Mouse (Mus musculus): ENCODE results near the gene Myom1. TPM values are rescaled to one million over a fixed set of nuclear protein-coding genes. Genes with fewer than 3 reads are reported as not detected.

The Myom1 gene
- polyA plus RNA-seq, 1 experiment from 2014 or later, result 1.3 TPM

- Histone ChIP-seq H3K27me3 (no peaks in the 10 kb centered on the region), H3K36me3 (ENCODE audit: poor library complexity, severe bottlenecking) (no peaks in the 10 kb centered on the region), H3K4me1 (no peaks in the 10 kb centered on the region), H3K4me2 (no peak overlapping the region), H3K9me3 (replicated peaks) (no peaks in the 10 kb centered on the region), H3K4me3 (no peak overlapping the region), H3K9ac (no peak overlapping the region), H3K27ac (no peak overlapping the region)
- no peak for ATAC-seq
- 90% methylated on average over 1 of the region's 1 CpGs for WGBS
Observed at GRCm38 (mm10) chr17:71124674-71125073, 122.2 kb downstream of the Myom1 start.

DNA sequence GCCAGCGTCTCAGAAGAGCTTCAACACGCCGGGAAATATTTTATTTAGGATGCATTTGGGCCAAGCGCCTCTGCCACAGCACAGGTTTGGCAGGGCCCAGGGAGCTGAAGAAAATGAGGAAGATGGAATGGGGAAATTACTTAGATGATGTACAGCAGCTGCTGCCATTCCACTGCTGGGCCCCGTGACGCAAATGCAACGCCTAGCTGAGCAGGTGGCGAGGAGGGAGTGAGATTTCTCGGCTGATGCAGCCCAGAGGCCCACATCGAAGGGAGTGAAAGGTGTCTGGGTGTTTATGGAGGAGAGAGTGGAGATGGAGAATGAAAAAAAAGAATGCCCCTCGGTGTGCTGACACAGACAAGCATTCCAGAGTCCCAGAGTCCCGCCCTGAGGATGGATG, 123.1 kb downstream of the Myom1 start:
- H3K27ac ChIP-seq, result no peak overlapping the region
- H3K4me2 ChIP-seq, result no peak overlapping the region
- H3K4me3 ChIP-seq, result no peak overlapping the region
- H3K27me3 ChIP-seq, result no peaks in the 10 kb centered on the region
- 77% methylated on average over 12 of the region's 12 CpGs for WGBS
- no peaks in the 10 kb centered on the region for H3K9me3 ChIP-seq (replicated peaks)
- H3K9ac ChIP-seq, result no peak overlapping the region
- no peak for ATAC-seq
- H3K36me3 ChIP-seq (ENCODE audit: poor library complexity, severe bottlenecking), result no peaks in the 10 kb centered on the region
- no peaks in the 10 kb centered on the region for H3K4me1 ChIP-seq

GRCm38 (mm10) chr17:71126001-71126400, 123.6 kb downstream of the Myom1 start:
- no peak overlapping the region for H3K27ac ChIP-seq
- H3K9me3 ChIP-seq (replicated peaks), result no peaks in the 10 kb centered on the region
- H3K4me2 ChIP-seq, result no peak overlapping the region
- H3K4me3 ChIP-seq, result no peak overlapping the region
- 83% methylated on average over 12 of the region's 12 CpGs for WGBS
- H3K4me1 ChIP-seq, result no peaks in the 10 kb centered on the region
- ATAC-seq, result no peak
- no peak overlapping the region for H3K9ac ChIP-seq
- no peaks in the 10 kb centered on the region for H3K36me3 ChIP-seq (ENCODE audit: poor library complexity, severe bottlenecking)
- H3K27me3 ChIP-seq, result no peaks in the 10 kb centered on the region

GRCm38 (mm10) chr17:71127464-71128110, 125.2 kb downstream of the Myom1 start:
- H3K27me3 ChIP-seq, result no peaks in the 10 kb centered on the region
- H3K4me2 ChIP-seq, result no peak overlapping the region
- H3K4me3 ChIP-seq, result no peak overlapping the region
- H3K4me1 ChIP-seq, result no peaks in the 10 kb centered on the region
- no peaks in the 10 kb centered on the region for H3K9me3 ChIP-seq (replicated peaks)
- H3K27ac ChIP-seq, result no peak overlapping the region
- no peak for ATAC-seq
- 84% methylated on average over 7 of the region's 7 CpGs for WGBS
- no peak overlapping the region for H3K9ac ChIP-seq
- H3K36me3 ChIP-seq (ENCODE audit: poor library complexity, severe bottlenecking), result no peaks in the 10 kb centered on the region

DNA sequence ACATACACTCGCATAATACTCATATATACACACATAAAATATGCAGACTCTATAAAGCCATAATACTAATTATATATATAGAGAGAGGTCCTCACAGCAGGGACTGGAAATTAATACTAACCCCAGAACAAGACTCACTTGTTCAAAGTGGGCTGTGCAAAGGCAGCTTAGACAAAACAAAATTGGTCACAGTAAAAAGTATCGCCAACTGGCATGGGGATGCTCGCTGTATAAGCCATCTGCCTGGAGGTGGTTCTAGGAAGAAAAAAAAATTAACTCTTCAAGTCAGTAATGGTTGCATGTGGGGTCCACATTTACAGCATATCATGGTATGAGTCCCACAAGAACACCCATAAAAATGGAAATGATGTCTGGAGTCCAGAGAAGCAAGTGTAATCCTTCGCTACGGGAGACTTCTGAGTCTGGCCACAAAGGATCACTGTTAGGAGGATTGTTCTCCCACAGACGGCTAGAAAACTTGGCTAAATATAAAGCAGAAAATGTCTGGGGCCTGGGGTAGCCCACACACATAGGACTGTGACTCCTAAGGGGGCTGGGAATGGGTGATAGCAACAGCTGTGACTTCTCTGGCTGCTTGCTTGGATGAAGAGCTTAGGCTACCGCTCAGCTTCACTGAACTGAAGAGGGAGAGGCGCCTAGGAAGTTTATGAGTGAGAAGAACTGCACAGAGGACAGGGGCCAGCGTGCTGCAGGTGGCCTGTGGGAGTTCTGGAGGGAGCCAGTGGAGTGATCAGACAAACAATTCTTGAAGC, 127.2 kb downstream of the Myom1 start:
- Histone ChIP-seq H3K4me3 (no peak overlapping the region), H3K27ac (no peak overlapping the region), H3K4me1 (no peaks in the 10 kb centered on the region), H3K4me2 (no peak overlapping the region), H3K9me3 (replicated peaks) (no peaks in the 10 kb centered on the region), H3K9ac (no peak overlapping the region), H3K27me3 (no peaks in the 10 kb centered on the region), H3K36me3 (ENCODE audit: poor library complexity, severe bottlenecking) (no peaks in the 10 kb centered on the region)
- ATAC-seq, result no peak
- WGBS, result 77% methylated on average over 9 of the region's 9 CpGs

DNA sequence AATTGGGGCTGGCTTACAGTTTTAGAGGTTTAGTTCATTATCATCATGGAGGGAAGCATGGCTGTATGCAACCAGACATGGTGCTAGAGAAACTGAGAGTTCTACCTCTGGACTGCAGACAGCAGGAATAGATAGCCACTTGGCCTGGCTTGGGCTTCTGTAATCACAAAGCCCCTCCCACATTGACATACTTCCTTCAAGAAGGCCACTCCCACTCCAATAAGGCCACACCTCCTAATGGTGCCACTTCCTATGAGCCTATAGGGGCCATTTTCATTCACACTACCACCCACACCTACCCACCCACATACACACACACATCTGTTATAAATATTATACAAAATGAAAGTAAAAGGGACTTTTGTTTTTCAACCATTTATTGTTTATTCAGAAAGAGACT, 129.8 kb downstream of the Myom1 start:
- H3K27me3 ChIP-seq, result no peaks in the 10 kb centered on the region
- no peak overlapping the region for H3K4me2 ChIP-seq
- H3K9ac ChIP-seq, result no peak overlapping the region
- no peaks in the 10 kb centered on the region for H3K9me3 ChIP-seq (replicated peaks)
- H3K4me3 ChIP-seq, result no peak overlapping the region
- H3K36me3 ChIP-seq (ENCODE audit: poor library complexity, severe bottlenecking), result no peaks in the 10 kb centered on the region
- no peaks in the 10 kb centered on the region for H3K4me1 ChIP-seq
- no peak overlapping the region for H3K27ac ChIP-seq
- no peak for ATAC-seq

- no peak overlapping the region for H3K27ac ChIP-seq
- no peak overlapping the region for H3K4me3 ChIP-seq
- no peak for ATAC-seq
- no peaks in the 10 kb centered on the region for H3K4me1 ChIP-seq
- no peaks in the 10 kb centered on the region for H3K27me3 ChIP-seq
- H3K9me3 ChIP-seq (replicated peaks), result no peaks in the 10 kb centered on the region
- no peaks in the 10 kb centered on the region for H3K36me3 ChIP-seq (ENCODE audit: poor library complexity, severe bottlenecking)
- WGBS, result 92% methylated on average over 11 of the region's 11 CpGs
- no peak overlapping the region for H3K9ac ChIP-seq
- no peak overlapping the region for H3K4me2 ChIP-seq
Observed at GRCm38 (mm10) chr17:71132856-71133439, 130.5 kb downstream of the Myom1 start.

DNA sequence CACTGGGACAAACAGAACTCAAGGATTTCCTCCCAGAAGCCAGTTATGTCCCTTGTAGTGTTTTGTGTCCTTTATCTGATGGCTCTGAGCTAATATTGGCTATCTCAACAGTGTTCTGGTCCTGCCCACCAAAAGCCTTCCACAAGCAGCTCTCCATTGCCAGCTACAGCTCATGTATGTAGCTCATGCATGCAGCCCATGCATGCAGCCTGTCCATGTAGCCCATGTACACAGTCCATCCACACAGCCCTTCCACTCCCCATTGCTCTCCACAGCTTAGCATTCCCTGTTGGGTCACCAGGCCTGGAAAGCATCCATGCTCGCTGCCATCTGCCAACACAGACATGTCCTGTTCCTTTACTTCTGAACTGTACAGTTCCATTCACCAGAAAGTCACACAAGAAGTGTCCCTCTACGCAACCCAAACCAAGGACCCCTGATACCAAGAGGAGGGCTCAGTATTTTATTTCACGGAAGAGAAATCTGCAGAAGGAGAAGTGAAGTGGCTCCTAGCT, 132.1 kb downstream of the Myom1 start:
- H3K4me2 ChIP-seq, result no peak overlapping the region
- no peak overlapping the region for H3K9ac ChIP-seq
- no peak for ATAC-seq
- H3K4me1 ChIP-seq, result no peaks in the 10 kb centered on the region
- WGBS, result 89% methylated on average over 3 of the region's 3 CpGs
- H3K27me3 ChIP-seq, result no peaks in the 10 kb centered on the region
- H3K4me3 ChIP-seq, result no peak overlapping the region
- no peaks in the 10 kb centered on the region for H3K9me3 ChIP-seq (replicated peaks)
- no peaks in the 10 kb centered on the region for H3K36me3 ChIP-seq (ENCODE audit: poor library complexity, severe bottlenecking)
- H3K27ac ChIP-seq, result no peak overlapping the region

- Histone ChIP-seq H3K4me2 (no peak overlapping the region), H3K27me3 (no peaks in the 10 kb centered on the region), H3K9ac (no peak overlapping the region), H3K27ac (no peak overlapping the region), H3K4me3 (no peak overlapping the region), H3K9me3 (replicated peaks) (no peaks in the 10 kb centered on the region), H3K36me3 (ENCODE audit: poor library complexity, severe bottlenecking) (no peaks in the 10 kb centered on the region), H3K4me1 (no peaks in the 10 kb centered on the region)
- ATAC-seq, result no peak
- WGBS, result 84% methylated on average over 5 of the region's 5 CpGs
Observed at GRCm38 (mm10) chr17:71135108-71135507, 132.7 kb downstream of the Myom1 start.

- H3K4me2 ChIP-seq, result no peak overlapping the region
- 89% methylated on average over 5 of the region's 5 CpGs for WGBS
- H3K9me3 ChIP-seq (replicated peaks), result no peaks in the 10 kb centered on the region
- no peak overlapping the region for H3K27ac ChIP-seq
- no peak overlapping the region for H3K4me3 ChIP-seq
- ATAC-seq, result no peak
- no peaks in the 10 kb centered on the region for H3K4me1 ChIP-seq
- H3K36me3 ChIP-seq (ENCODE audit: poor library complexity, severe bottlenecking), result no peaks in the 10 kb centered on the region
- no peak overlapping the region for H3K9ac ChIP-seq
- H3K27me3 ChIP-seq, result no peaks in the 10 kb centered on the region
Observed at GRCm38 (mm10) chr17:71135866-71136265, 133.4 kb downstream of the Myom1 start.

DNA sequence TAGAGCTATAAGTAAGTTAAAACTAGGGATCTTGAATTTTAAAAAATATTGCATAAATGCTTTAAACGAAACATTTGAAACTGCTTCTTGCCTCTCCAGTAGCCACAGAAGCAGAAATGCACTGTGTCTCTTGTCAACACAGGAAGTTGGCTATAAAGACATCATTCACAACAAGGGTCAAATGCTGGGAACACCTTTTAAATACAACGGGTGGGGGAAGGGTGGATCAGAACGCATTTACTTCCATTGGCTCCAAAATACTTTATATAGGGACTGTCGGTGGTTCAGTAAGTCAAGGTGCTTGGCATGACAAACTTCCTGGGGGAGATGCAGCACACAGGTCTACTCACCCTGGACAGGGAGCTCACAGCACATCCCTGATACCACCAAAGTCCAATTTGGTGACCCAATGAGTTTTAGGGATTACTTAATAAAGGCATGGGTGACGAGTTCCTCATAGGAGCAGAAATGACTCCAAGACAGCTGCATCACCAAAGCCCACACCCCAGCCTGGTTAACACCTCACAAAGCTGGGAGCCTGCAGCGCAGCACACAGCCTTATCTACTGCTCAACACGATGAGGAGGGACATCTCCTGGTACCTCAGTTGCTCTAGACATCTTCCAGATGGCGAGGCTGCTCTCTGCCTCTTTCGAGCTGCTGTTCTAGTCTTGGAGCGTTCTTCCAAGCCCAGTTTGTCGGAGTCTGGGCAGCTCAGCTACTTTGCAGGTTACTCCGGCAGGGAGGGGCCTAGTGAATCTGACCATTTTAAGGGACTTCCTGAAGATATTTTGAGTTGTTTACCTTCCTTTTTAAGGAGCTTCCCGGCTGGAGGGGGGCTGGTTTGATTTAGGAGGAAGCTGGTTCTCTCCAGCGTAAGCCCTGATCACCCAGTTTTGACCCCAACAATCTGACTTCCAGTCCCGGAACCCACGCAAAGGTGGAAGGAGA, 134.2 kb downstream of the Myom1 start:
- no peak for ATAC-seq
- Histone ChIP-seq H3K4me3 (no peak overlapping the region), H3K9ac (no peak overlapping the region), H3K27me3 (no peaks in the 10 kb centered on the region), H3K27ac (no peak overlapping the region), H3K4me1 (no peaks in the 10 kb centered on the region), H3K9me3 (replicated peaks) (no peaks in the 10 kb centered on the region), H3K4me2 (no peak overlapping the region), H3K36me3 (ENCODE audit: poor library complexity, severe bottlenecking) (no peaks in the 10 kb centered on the region)
- 87% methylated on average over 16 of the region's 16 CpGs for WGBS

DNA sequence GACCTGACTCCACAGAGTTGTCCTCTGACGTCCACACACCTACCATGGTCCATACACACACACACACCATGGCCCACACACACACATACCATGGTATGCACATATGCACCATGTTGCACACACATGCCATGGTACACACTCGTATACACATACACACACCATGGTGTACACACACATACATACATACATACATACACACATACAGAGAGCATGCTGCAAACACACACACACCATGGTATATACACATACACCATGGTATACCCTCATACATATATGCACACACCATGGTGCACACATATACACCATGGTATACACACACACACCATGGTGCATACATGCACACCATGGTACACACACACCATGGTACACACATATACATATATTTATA, 134.9 kb downstream of the Myom1 start:
- Histone ChIP-seq H3K4me3 (no peak overlapping the region), H3K27ac (no peak overlapping the region), H3K9me3 (replicated peaks) (no peaks in the 10 kb centered on the region), H3K9ac (no peak overlapping the region), H3K4me2 (no peak overlapping the region), H3K36me3 (ENCODE audit: poor library complexity, severe bottlenecking) (no peaks in the 10 kb centered on the region), H3K27me3 (no peaks in the 10 kb centered on the region), H3K4me1 (no peaks in the 10 kb centered on the region)
- 88% methylated on average over 2 of the region's 2 CpGs for WGBS
- no peak; the same call in 1 of the 2 replicates for ATAC-seq

Measured in forebrain, embryonic 13.5 days (tissue).